Mouse (Mus musculus): ENCODE data around the gene Dlst. TPM values are rescaled to one million over a fixed set of nuclear protein-coding genes. Genes with fewer than 3 reads are reported as not detected.

Gene Dlst
- polyA plus RNA-seq, 1 experiment: 151 TPM

DNA sequence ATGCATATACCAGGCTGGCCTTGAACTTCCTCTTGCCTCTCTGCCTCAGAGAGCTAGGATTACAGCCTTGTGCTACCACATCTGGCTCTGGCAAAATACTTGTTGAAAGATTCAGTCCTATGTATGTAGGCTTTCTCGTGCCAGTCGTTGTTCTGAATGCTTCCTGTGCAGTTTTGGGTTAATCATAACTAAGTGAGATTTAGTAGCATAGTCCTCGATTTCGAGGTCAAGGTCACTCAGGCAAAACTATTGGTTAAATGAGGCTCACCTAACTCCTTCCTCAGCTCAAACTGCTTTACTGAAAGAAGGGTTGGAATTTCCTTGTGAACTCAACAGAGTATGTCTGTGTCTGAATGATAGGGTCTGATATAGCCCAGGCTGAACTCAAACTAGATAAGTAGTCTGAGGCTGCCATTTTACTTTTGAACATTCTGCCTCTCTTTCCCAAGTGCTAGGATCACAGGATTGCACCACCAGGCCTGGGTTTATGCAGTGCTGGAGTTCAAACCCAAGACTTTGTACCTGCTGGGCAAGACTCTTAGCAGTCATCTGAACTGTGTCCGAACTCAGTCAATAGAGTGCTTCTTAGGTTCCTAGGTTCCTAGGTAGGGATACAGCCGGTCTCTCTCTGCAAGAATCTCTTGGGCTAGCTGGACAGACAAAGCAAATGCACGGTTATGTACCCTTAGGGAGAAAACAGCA is 2.1 kb downstream of the Dlst start:
- H3K4me1 ChIP-seq (ENCODE audit: control insufficient read depth, insufficient read depth, low read length): peaks cover 11% of the 10 kb centered on the region
- peak overlapping the region; percentile 83 for H3K4me3 ChIP-seq (ENCODE audit: insufficient read depth, low read length)
- no peak overlapping the region for H3K27ac ChIP-seq (ENCODE audit: insufficient read depth, low read length)
- no peak for TF ChIP-seq CTCF (IDR thresholded peaks at IDR 0.05; ENCODE audit: borderline replicate concordance, insufficient read depth, low read length)
- TF ChIP-seq POLR2A (IDR thresholded peaks at IDR 0.05; ENCODE audit: low read depth, low read length): no peak

DNA sequence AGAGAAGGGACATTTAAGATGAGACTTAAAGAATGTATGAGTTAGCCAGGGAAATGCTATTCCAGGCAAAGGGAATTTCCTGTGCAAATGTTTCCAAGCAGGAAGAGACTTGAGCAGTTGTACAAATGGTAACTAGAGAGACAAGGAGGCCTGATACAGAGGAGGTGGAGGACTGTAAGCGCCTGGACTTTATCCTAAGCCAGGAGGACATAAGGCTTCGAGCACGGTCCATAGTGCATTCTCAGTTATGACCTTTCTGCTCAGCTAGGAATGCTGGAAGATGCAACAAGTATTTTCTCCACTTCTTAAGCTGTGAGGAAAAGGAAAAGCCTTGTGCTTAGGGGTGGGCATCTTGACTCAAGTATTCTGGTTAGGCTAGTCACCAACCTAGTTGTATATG is 2.7 kb downstream of the Dlst start:
- Histone ChIP-seq H3K27ac (ENCODE audit: insufficient read depth, low read length) (no peak overlapping the region), H3K4me3 (ENCODE audit: insufficient read depth, low read length) (no peak overlapping the region), H3K4me1 (ENCODE audit: control insufficient read depth, insufficient read depth, low read length) (peaks cover 11% of the 10 kb centered on the region)
- TF ChIP-seq CTCF (IDR thresholded peaks at IDR 0.05; ENCODE audit: borderline replicate concordance, insufficient read depth, low read length): no peak
- no peak for TF ChIP-seq POLR2A (IDR thresholded peaks at IDR 0.05; ENCODE audit: low read depth, low read length)

DNA sequence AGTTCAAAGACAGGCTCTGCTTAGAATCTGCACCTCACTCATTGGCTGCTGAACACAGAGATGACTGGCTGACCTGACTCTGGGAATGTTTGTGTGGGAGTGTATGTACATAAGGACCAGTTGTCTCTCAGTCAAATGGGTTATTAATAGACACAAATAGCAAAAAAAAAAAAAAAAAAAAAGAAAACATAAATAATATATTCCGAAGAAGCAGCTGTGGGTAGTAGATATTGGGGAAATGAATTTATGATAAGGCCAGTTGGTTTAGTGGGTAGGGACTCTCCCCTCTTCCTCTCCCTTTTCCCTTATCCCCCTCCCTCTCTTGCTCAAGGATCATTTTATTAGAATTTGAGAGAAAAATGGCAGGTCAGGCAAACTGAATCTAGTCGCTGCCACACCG is 3.3 kb downstream of the Dlst start:
- no peak overlapping the region for H3K4me3 ChIP-seq (ENCODE audit: insufficient read depth, low read length)
- H3K4me1 ChIP-seq (ENCODE audit: control insufficient read depth, insufficient read depth, low read length): peaks cover 11% of the 10 kb centered on the region
- H3K27ac ChIP-seq (ENCODE audit: insufficient read depth, low read length): no peak overlapping the region
- TF ChIP-seq POLR2A (IDR thresholded peaks at IDR 0.05; ENCODE audit: low read depth, low read length) (no peak), CTCF (IDR thresholded peaks at IDR 0.05; ENCODE audit: borderline replicate concordance, insufficient read depth, low read length) (no peak)

DNA sequence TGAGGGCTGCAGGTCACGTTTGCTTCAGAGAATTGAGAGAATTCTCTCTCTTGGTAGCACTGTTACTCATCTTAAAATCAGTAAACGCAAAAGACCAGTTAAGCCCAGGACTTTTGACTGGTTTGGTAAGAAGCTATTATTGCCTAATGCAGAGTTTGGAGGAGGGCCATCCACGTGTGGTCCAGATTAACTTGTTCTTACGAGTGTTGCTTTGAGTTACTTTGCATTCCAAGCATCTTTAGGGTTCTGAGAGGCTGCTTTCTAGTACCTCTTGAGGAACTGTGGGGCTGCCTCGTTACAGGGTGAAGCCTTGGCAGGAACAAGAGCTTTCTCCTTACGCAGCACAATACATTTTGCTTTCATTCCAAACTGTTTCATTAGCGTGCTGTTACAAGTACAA is 5.0 kb downstream of the Dlst start:
- no peak for TF ChIP-seq CTCF (IDR thresholded peaks at IDR 0.05; ENCODE audit: borderline replicate concordance, insufficient read depth, low read length)
- no peak for TF ChIP-seq POLR2A (IDR thresholded peaks at IDR 0.05; ENCODE audit: low read depth, low read length)
- peaks cover 11% of the 10 kb centered on the region for H3K4me1 ChIP-seq (ENCODE audit: control insufficient read depth, insufficient read depth, low read length)
- no peak overlapping the region for H3K27ac ChIP-seq (ENCODE audit: insufficient read depth, low read length)
- no peak overlapping the region for H3K4me3 ChIP-seq (ENCODE audit: insufficient read depth, low read length)

DNA sequence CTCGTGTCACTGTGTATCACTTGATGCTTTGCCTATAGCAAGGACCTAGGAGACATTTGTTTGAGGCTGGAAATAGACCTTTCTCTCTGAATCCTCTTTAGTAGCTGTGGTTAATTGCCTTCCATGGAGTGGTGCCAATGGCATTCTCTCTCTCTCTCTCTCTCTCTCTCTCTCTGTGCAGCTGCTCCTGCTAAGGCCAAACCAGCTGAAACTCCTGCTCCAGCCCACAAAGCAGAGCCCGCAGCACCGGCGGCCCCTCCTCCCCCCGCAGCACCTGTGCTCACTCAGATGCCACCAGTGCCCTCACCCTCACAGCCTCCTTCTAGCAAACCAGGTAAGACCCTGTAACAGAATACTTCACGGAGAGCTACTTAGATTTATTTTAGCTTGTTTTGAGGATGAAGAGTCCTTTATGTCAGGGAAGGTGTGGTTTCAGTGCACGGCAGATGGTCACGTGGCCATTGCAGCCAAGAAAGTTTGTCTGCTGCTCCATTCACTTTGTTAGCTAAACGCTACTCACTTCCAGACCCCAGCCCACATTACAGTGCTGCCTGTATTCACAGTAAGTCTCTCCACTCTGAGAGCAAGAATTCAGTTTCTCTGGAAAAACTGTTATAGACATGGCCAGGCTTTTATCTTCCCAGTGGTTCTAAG is 11.3 kb downstream of the Dlst start:
- no peak overlapping the region for H3K4me3 ChIP-seq (ENCODE audit: insufficient read depth, low read length)
- TF ChIP-seq POLR2A (IDR thresholded peaks at IDR 0.05; ENCODE audit: low read depth, low read length) (no peak), CTCF (IDR thresholded peaks at IDR 0.05; ENCODE audit: borderline replicate concordance, insufficient read depth, low read length) (no peak)
- H3K27ac ChIP-seq (ENCODE audit: insufficient read depth, low read length): peak overlapping the region; percentile 46; the same call in 1 of the 2 replicates
- H3K4me1 ChIP-seq (ENCODE audit: control insufficient read depth, insufficient read depth, low read length): 0 out of 2 replicates have a peak, but pooled peaks cover 6% of the 10 kb centered on the region

DNA sequence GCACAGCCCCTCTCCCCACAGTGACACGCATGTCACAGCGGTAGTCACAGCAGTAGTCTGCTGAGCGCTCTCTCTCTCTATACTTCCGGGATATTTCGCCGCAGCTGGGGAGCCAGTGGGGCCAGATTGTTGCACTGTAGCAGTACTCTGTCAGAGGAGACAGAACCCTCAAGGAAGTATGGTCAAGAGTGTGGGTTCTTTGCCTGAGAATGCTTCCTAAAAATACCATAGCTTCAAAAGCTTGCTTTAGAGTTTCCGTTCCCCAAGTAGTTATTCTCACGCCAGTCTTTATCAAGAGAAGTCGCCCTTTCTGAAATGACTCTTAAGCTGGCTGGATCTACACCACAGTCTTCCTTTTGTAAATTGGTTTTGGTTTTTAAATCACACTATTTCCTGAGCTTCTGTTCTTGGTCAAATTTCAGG is 12.5 kb downstream of the Dlst start:
- no peak for TF ChIP-seq CTCF (IDR thresholded peaks at IDR 0.05; ENCODE audit: borderline replicate concordance, insufficient read depth, low read length)
- no peak for TF ChIP-seq POLR2A (IDR thresholded peaks at IDR 0.05; ENCODE audit: low read depth, low read length)
- no peak overlapping the region for H3K27ac ChIP-seq (ENCODE audit: insufficient read depth, low read length)
- H3K4me1 ChIP-seq (ENCODE audit: control insufficient read depth, insufficient read depth, low read length): 0 out of 2 replicates have a peak, but pooled peaks cover 6% of the 10 kb centered on the region

DNA sequence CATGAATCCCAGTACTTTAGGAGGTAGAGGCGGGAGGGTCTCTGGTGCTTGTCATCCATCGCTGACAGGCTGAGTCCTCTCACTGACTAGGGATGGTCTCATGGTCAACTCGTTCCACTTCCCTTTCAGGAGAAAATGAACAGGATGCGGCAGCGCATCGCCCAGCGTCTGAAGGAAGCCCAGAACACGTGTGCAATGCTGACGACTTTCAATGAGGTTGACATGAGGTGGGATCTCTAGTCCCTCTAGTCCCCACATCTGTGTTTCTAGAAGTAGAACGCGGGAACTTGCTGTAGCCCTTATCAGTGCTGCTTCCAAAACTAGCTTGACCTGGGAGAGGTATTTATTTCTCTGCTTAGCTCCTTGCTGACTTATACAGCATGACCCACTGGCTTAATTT is 13.0 kb downstream of the Dlst start:
- Histone ChIP-seq H3K4me3 (ENCODE audit: insufficient read depth, low read length) (no peak overlapping the region), H3K27ac (ENCODE audit: insufficient read depth, low read length) (no peak overlapping the region), H3K4me1 (ENCODE audit: control insufficient read depth, insufficient read depth, low read length) (0 out of 2 replicates have a peak, but pooled peaks cover 6% of the 10 kb centered on the region)
- TF ChIP-seq POLR2A (IDR thresholded peaks at IDR 0.05; ENCODE audit: low read depth, low read length) (no peak), CTCF (IDR thresholded peaks at IDR 0.05; ENCODE audit: borderline replicate concordance, insufficient read depth, low read length) (no peak)

More for the DNA sequence above, 12.5 kb downstream of the Dlst start:
- no peak overlapping the region for H3K4me3 ChIP-seq (ENCODE audit: insufficient read depth, low read length)

DNA sequence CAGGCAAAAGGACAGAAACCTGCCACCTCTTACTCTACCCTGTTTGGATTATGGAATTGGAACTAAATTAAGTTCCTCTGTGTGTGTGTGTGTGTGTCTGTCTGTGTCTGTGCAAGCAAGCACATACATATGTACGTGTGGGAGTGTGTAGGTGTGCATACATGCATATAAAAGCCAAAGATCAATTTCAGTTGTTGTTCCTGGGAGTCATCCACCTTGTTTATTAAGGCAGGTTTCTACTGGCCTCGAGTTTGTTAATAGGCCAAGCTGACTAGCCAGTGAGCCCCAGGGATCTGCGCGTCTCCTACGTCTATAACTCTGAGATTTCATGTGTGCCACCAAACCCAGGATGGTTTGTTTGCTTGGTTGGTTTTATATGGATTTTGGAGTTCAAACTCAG is 14.1 kb downstream of the Dlst start:
- Histone ChIP-seq H3K27ac (ENCODE audit: insufficient read depth, low read length) (no peak overlapping the region), H3K4me3 (ENCODE audit: insufficient read depth, low read length) (no peak overlapping the region), H3K4me1 (ENCODE audit: control insufficient read depth, insufficient read depth, low read length) (0 out of 2 replicates have a peak, but pooled peaks cover 6% of the 10 kb centered on the region)
- TF ChIP-seq POLR2A (IDR thresholded peaks at IDR 0.05; ENCODE audit: low read depth, low read length) (no peak), CTCF (IDR thresholded peaks at IDR 0.05; ENCODE audit: borderline replicate concordance, insufficient read depth, low read length) (no peak)

DNA sequence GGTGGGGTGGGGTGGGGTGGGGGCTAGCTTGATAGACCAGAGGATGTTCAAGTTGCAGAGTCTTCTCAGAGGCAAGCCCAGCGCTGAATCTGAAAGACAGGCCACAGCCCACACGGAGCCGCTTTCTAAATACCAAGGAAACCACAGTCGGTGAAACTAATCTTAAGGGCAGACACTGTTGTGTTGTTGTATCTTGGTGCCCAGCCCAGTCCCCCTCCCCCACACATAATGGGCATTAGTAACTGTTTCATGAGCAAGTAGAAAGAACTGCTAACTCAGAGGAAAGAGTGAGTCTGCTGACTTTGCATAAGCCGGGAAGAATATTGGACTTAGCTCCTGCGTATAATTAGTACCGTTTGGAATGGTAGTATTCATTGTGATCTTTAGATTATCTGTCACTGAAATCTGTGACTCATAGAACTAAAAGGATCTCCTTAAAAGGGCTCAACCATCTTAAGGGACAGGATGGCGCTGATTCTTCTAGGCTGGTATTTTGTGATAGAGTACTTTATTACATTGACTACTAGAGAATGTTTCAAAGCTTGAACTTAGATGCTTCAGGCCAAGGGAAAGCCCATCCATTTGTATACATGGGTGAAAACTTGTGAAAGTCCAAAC is 16.5 kb downstream of the Dlst start:
- Histone ChIP-seq H3K4me1 (ENCODE audit: control insufficient read depth, insufficient read depth, low read length) (0 out of 2 replicates have a peak, but pooled peaks cover 4% of the 10 kb centered on the region), H3K27ac (ENCODE audit: insufficient read depth, low read length) (peak overlapping the region; percentile 38), H3K4me3 (ENCODE audit: insufficient read depth, low read length) (no peak overlapping the region)
- TF ChIP-seq POLR2A (IDR thresholded peaks at IDR 0.05; ENCODE audit: low read depth, low read length): no peak
- no peak for TF ChIP-seq CTCF (IDR thresholded peaks at IDR 0.05; ENCODE audit: borderline replicate concordance, insufficient read depth, low read length)
